In genomic region chr19:37050643-37051345, GRCm38 (mm10) we compare ENCODE assay signal across 9 mouse cellular contexts.
DNase-seq lines count a peak whose midpoint lies in the region; ATAC-seq and TF ChIP-seq lines count a peak whose summit lies in the region.
"Had no signal": no experiment of that assay in that cellular context is flagged by ENCODE, and none has a peak within 500 bp of the region (broad histone marks: within the 10 kb centered on the region; RNA-seq: fewer than 3 reads in every experiment).

No protein-coding gene starts in this region.

- peak overlapping the region; percentile 62 for H3K27ac ChIP-seq in gastrocnemius, adult 2 months
- no peak overlapping the region for H3K27ac ChIP-seq in embryonic facial prominence, embryonic 14.5 days (replicated peaks; ENCODE audit: low read depth, low read length)
- no peak overlapping the region for H3K27ac ChIP-seq in stomach, postnatal 0 days (replicated peaks)
- H3K27ac ChIP-seq: stomach, embryonic 15.5 days had no signal

- 0 out of 2 replicates have a peak, but pooled peaks have one; percentile 22 for ATAC-seq in embryonic facial prominence, embryonic 14.5 days (ENCODE audit: low read depth)
- ATAC-seq in megakaryocyte progenitor cell, adult 5-6 weeks (replicated peaks; ENCODE audit: poor library complexity), result peak; percentile 75
- 0 out of 2 replicates have a peak, but pooled peaks have one; percentile 54 for ATAC-seq in stomach, postnatal 0 days (ENCODE audit: low FRiP score, low TSS enrichment)

- no peaks in the 10 kb centered on the region for H3K27me3 ChIP-seq in embryonic facial prominence, embryonic 14.5 days (replicated peaks; ENCODE audit: control insufficient read depth, insufficient read depth, low read length)
- no peaks in the 10 kb centered on the region for H3K27me3 ChIP-seq in stomach, postnatal 0 days (ENCODE audit: control insufficient read depth, insufficient read depth, low read length)
- H3K27me3 ChIP-seq: stomach, embryonic 15.5 days had no signal

- 59% methylated on average over 4 of the region's 4 CpGs for WGBS in embryonic facial prominence, embryonic 14.5 days
- 67% methylated on average over 4 of the region's 4 CpGs for WGBS in stomach, postnatal 0 days

- H3K36me3 ChIP-seq in embryonic facial prominence, embryonic 14.5 days (ENCODE audit: control insufficient read depth, insufficient read depth, low read length), result no peaks in the 10 kb centered on the region
- H3K36me3 ChIP-seq in stomach, postnatal 0 days (ENCODE audit: control insufficient read depth, insufficient read depth, low read length), result no peaks in the 10 kb centered on the region
- H3K36me3 ChIP-seq: stomach, embryonic 15.5 days had no signal

- TF ChIP-seq EP300 in stomach, postnatal 0 days (optimal IDR thresholded peaks at IDR 0.05), result no peak

- no peaks in the 10 kb centered on the region for H3K9me3 ChIP-seq in embryonic facial prominence, embryonic 14.5 days (ENCODE audit: control insufficient read depth, low read length)
- H3K9me3 ChIP-seq in stomach, postnatal 0 days (ENCODE audit: control insufficient read depth, low read length), result no peaks in the 10 kb centered on the region
- H3K9me3 ChIP-seq: stomach, embryonic 15.5 days had no signal

- H3K4me3 ChIP-seq in gastrocnemius, adult 2 months, result no peak overlapping the region
- H3K4me3 ChIP-seq in embryonic facial prominence, embryonic 14.5 days (ENCODE audit: low read depth, low read length), result no peak overlapping the region
- H3K4me3 ChIP-seq in stomach, postnatal 0 days (ENCODE audit: low read depth, low read length), result no peak overlapping the region
- H3K4me3 ChIP-seq: stomach, embryonic 15.5 days had no signal

- TF ChIP-seq CTCF in gastrocnemius, adult 2 months (IDR thresholded peaks at IDR 0.05), result peak; percentile 78
- TF ChIP-seq CTCF in stomach, postnatal 0 days (IDR thresholded peaks at IDR 0.05; ENCODE audit: low read depth), result peak; percentile 88

- H3K9ac ChIP-seq in embryonic facial prominence, embryonic 14.5 days (ENCODE audit: low read depth, low read length), result no peak overlapping the region
- no peak overlapping the region for H3K9ac ChIP-seq in stomach, postnatal 0 days (ENCODE audit: low read length)
- H3K9ac ChIP-seq: stomach, embryonic 15.5 days had no signal

- intact Hi-C loops in gastrocnemius, adult 2 months (cut with DNase I), result loop anchor here (1.0 kb wide), 2 partner anchors 157 to 216 kb away; partner anchors contain the start of gene March5

- DNase-seq in gastrocnemius, adult 2 months, result peak; percentile 45
- no peak for DNase-seq in gastrocnemius, adult 8-10 months (ENCODE audit: low spot score in 2 of 2)
- DNase-seq in A20 (ENCODE audit: low read depth, low spot score), result peak; percentile 70
- peak; percentile 93 for DNase-seq in brain, adult 2 months (ENCODE audit: low read depth, low spot score)
- DNase-seq in embryonic facial prominence, embryonic 14.5 days (ENCODE audit: low spot score), result peak; percentile 77
- DNase-seq in kidney, adult 9 months, result peak; percentile 84
- peak; percentile 47 for DNase-seq in stomach, postnatal 0 days (ENCODE audit: low spot score)

- no peak overlapping the region for H3K4me2 ChIP-seq in embryonic facial prominence, embryonic 14.5 days (ENCODE audit: low read depth, low read length)
- no peak overlapping the region for H3K4me2 ChIP-seq in stomach, postnatal 0 days (replicated peaks; ENCODE audit: low read depth)
- H3K4me2 ChIP-seq: stomach, embryonic 15.5 days had no signal

- no peaks in the 10 kb centered on the region for H3K4me1 ChIP-seq in embryonic facial prominence, embryonic 14.5 days (ENCODE audit: control insufficient read depth, insufficient read depth, low read length)
- no peaks in the 10 kb centered on the region for H3K4me1 ChIP-seq in stomach, postnatal 0 days (replicated peaks; ENCODE audit: control insufficient read depth, insufficient read depth)
- H3K4me1 ChIP-seq: stomach, embryonic 15.5 days had no signal

Comparison
In these comparisons a context has a peak if more than half of its experiments do, and no peak if none do; other contexts are left out.
1. DNase-seq: peak in gastrocnemius, adult 2 months (single experiment), A20 (single experiment), brain, adult 2 months (single experiment), embryonic facial prominence, embryonic 14.5 days (single experiment), kidney, adult 9 months (single experiment) and stomach, postnatal 0 days (single experiment); none in gastrocnemius, adult 8-10 months (0 of 2).
2. ATAC-seq: peak in every context shown above with its lines; median percentile 75 in megakaryocyte progenitor cell, adult 5-6 weeks; 54 in stomach, postnatal 0 days; 22 in embryonic facial prominence, embryonic 14.5 days.